Mouse (Mus musculus) MEL (cell line): Measurements from ENCODE around the gene Pdia6. TPM values are rescaled to one million over a fixed set of nuclear protein-coding genes. Genes with fewer than 3 reads are reported as not detected.

Experiments
- DNase-seq: peaks from one replicate; pipeline ENCODE4 v3.0.0; 2011; ENCODE audit warnings: low read depth, low spot score
- H3K27ac ChIP-seq: 2 replicates; pipeline ENCODE4 v1.5.1; 2012; ENCODE audit warnings: low read depth, mild to moderate bottlenecking, control low read depth, low read length, moderate library complexity; ENCODE audit not compliant: control insufficient read depth
- H3K27me3 ChIP-seq, 2 experiments: fragments of 150-350 bp in 1 of 2; sonication (generic) in 1 of 2; 2 replicates each; pipeline ENCODE4 v1.6.1; 2012; ENCODE audit warnings: low read length in 2 of 2, mild to moderate bottlenecking in 2 of 2, improper control_type of control experiment in 1 of 2, moderate library complexity in 1 of 2; ENCODE audit not compliant: insufficient read depth in 2 of 2, control insufficient read depth in 1 of 2
- H3K36me3 ChIP-seq, 2 experiments: 2 replicates each; pipeline ENCODE4 v1.6.1; 2012 to 2014; ENCODE audit warnings: low read length in 2 of 2, improper control_type of control experiment in 1 of 2, inconsistent platforms in 1 of 2, mild to moderate bottlenecking in 1 of 2; ENCODE audit not compliant: insufficient read depth in 2 of 2, control insufficient read depth in 1 of 2
- H3K4me1 ChIP-seq, 2 experiments: fragments of 150-350 bp in 1 of 2; sonication (generic) in 1 of 2; 2 replicates each; pipeline ENCODE4 v1.6.1; 2012; ENCODE audit warnings: low read length in 2 of 2, improper control_type of control experiment in 1 of 2, mild to moderate bottlenecking in 1 of 2; ENCODE audit not compliant: insufficient read depth in 2 of 2, control insufficient read depth in 1 of 2
- H3K4me3 ChIP-seq, 2 experiments: fragments of 150-350 bp in 1 of 2; sonication (generic) in 1 of 2; 2 replicates each; pipeline ENCODE4 v1.5.1; 2012; ENCODE audit warnings: low read depth in 2 of 2, low read length in 2 of 2, mild to moderate bottlenecking in 2 of 2, moderate library complexity in 2 of 2, control low read depth in 1 of 2, improper control_type of control experiment in 1 of 2; ENCODE audit not compliant: control insufficient read depth in 1 of 2, insufficient read depth in 1 of 2
- H3K79me2 ChIP-seq: 2 replicates; pipeline ENCODE4 v1.6.1; 2012; ENCODE audit warnings: mild to moderate bottlenecking, low read length, moderate library complexity; ENCODE audit not compliant: control insufficient read depth, poor library complexity, insufficient read depth
- H3K9ac ChIP-seq: 2 replicates; pipeline ENCODE4 v1.6.1; 2012; ENCODE audit warnings: low read depth, mild to moderate bottlenecking, control low read depth, low read length, moderate library complexity; ENCODE audit not compliant: control insufficient read depth, poor library complexity, severe bottlenecking
- H3K9me3 ChIP-seq: fragments of 150-350 bp; sonication (generic); replicated peaks from 2 replicates; pipeline ENCODE4 v1.6.1; 2012; ENCODE audit warnings: mild to moderate bottlenecking, low read length, improper control_type of control experiment, moderate library complexity; ENCODE audit not compliant: insufficient read depth
- CHD1 ChIP-seq: IDR thresholded peaks from 2 replicates; pipeline ENCODE4 v1.6.1; 2012; ENCODE audit warnings: low read depth, mild to moderate bottlenecking, inconsistent platforms, low read length, improper control_type of control experiment
- CTCF ChIP-seq, 3 experiments: IDR thresholded peaks in 2 of 3; conservative IDR thresholded peaks in 1 of 3; 2 replicates each; pipeline ENCODE4 v1.5.1; 2011 to 2012; ENCODE audit warnings: low read length in 3 of 3, low read depth in 2 of 3, mild to moderate bottlenecking in 2 of 3, improper control_type of control experiment in 1 of 3, inconsistent platforms in 1 of 3, mixed read lengths in 1 of 3, moderate library complexity in 1 of 3; ENCODE audit not compliant: control insufficient read depth in 1 of 3, insufficient read depth in 1 of 3, poor library complexity in 1 of 3, severe bottlenecking in 1 of 3
- E2F4 ChIP-seq: IDR thresholded peaks from 2 replicates; pipeline ENCODE4 v1.6.1; 2011; ENCODE audit warnings: low read depth, low read length, improper control_type of control experiment, borderline replicate concordance
- ETS1 ChIP-seq: IDR thresholded peaks from 2 replicates; pipeline ENCODE4 v1.6.1; 2012; ENCODE audit warnings: low read depth, mild to moderate bottlenecking, inconsistent platforms, low read length, improper control_type of control experiment, moderate library complexity
- HCFC1 ChIP-seq: IDR thresholded peaks from 2 replicates; pipeline ENCODE4 v1.6.1; 2012; ENCODE audit warnings: low read depth, mild to moderate bottlenecking, inconsistent platforms, low read length, improper control_type of control experiment, moderate library complexity
- MAX ChIP-seq: IDR thresholded peaks from 2 replicates; pipeline ENCODE4 v1.6.1; 2011; ENCODE audit warnings: low read length, improper control_type of control experiment
- MEF2A ChIP-seq: IDR thresholded peaks from 2 replicates; pipeline ENCODE4 v1.6.1; 2014; ENCODE audit warnings: low read depth, mild to moderate bottlenecking, inconsistent platforms, low read length, improper control_type of control experiment; ENCODE audit not compliant: poor library complexity, insufficient replicate concordance, severe bottlenecking; ENCODE audit errors: extremely low read depth
- MXI1 ChIP-seq: IDR thresholded peaks from 2 replicates; pipeline ENCODE4 v1.6.1; 2011; ENCODE audit warnings: mild to moderate bottlenecking, low read depth, low read length, improper control_type of control experiment
- MYC ChIP-seq: IDR thresholded peaks from 2 replicates; pipeline ENCODE4 v1.6.1; 2011; ENCODE audit warnings: low read depth, mild to moderate bottlenecking, low read length, improper control_type of control experiment, moderate library complexity
- POLR2AphosphoS2 ChIP-seq: IDR thresholded peaks from 2 replicates; pipeline ENCODE4 v1.6.1; 2011; ENCODE audit warnings: low read length, improper control_type of control experiment
- RAD21 ChIP-seq: IDR thresholded peaks from 2 replicates; pipeline ENCODE4 v1.6.1; 2011; ENCODE audit warnings: mild to moderate bottlenecking, low read depth, low read length, improper control_type of control experiment
- RCOR1 ChIP-seq: IDR thresholded peaks from 2 replicates; pipeline ENCODE4 v1.6.1; 2012; ENCODE audit warnings: low read depth, mild to moderate bottlenecking, inconsistent platforms, low read length, improper control_type of control experiment
- SIN3A ChIP-seq: IDR thresholded peaks from 2 replicates; pipeline ENCODE4 v1.6.1; 2012; ENCODE audit warnings: low read length, improper control_type of control experiment, inconsistent platforms
- SMC3 ChIP-seq: IDR thresholded peaks from 2 replicates; pipeline ENCODE4 v1.6.1; 2011; ENCODE audit warnings: low read depth, low read length, improper control_type of control experiment
- TBP ChIP-seq: IDR thresholded peaks from 2 replicates; pipeline ENCODE4 v1.8.0; 2011; ENCODE audit warnings: low read depth, low read length, improper control_type of control experiment
- USF1 ChIP-seq: IDR thresholded peaks from 2 replicates; pipeline ENCODE4 v1.6.1; 2014; ENCODE audit warnings: low read depth, mild to moderate bottlenecking, inconsistent platforms, low read length, improper control_type of control experiment, moderate library complexity
- ZKSCAN1 ChIP-seq: IDR thresholded peaks from 2 replicates; pipeline ENCODE4 v1.6.1; 2012; ENCODE audit warnings: low read depth, mild to moderate bottlenecking, inconsistent platforms, low read length, improper control_type of control experiment, moderate library complexity
- ZMIZ1 ChIP-seq: IDR thresholded peaks from 2 replicates; pipeline ENCODE4 v1.6.1; 2012; ENCODE audit warnings: low read depth, mild to moderate bottlenecking, inconsistent platforms, low read length, improper control_type of control experiment, moderate library complexity
- polyA plus RNA-seq, 2 experiments: library from polyadenylated mRNA; stranded (reverse) in 1 of 2; unstranded in 1 of 2; fragments of >175 nt in 1 of 2; fragments of >200 nt in 1 of 2; gene quantifications; 2 replicates each; pipeline versions ENCODE4 v1.2.1 to v1.2.4; 2012; ENCODE audit warnings: low replicate concordance in 2 of 2, low read depth in 1 of 2; ENCODE audit not compliant: insufficient read length in 2 of 2, insufficient read depth in 1 of 2, missing spikeins in 1 of 2
- total RNA-seq: library from RNA; depleted of rRNA; stranded (reverse); fragments of 300-350 nt; gene quantifications from 2 replicates; pipeline ENCODE4 v1.2.3, GENCODE M21; 2012

The Pdia6 gene
- total and polyA plus RNA-seq, 3 experiments: 321 to 373 TPM; not detected in 1

GRCm38 (mm10) chr12:17242041-17242440 is 24.3 kb upstream of the Pdia6 start:
- Histone ChIP-seq H3K27me3 (peaks cover 0 to 2% of the 10 kb centered on the region in 2 experiments; a peak in 1 of 4 replicates), H3K79me2 (no peaks in the 10 kb centered on the region), H3K36me3 (no peaks in the 10 kb centered on the region), H3K4me1 (peaks cover 0 to 4% of the 10 kb centered on the region in 2 experiments; a peak in 1 of 4 replicates), H3K9me3 (no peaks in the 10 kb centered on the region), H3K4me3 (no peak overlapping the region), H3K27ac (no peak overlapping the region), H3K9ac (no peak overlapping the region)
- no peak for TF ChIP-seq ZMIZ1
- no peak for DNase-seq

GRCm38 (mm10) chr12:17250962-17251361 is 15.4 kb upstream of the Pdia6 start:
- no peak for DNase-seq
- H3K79me2 ChIP-seq: no peaks in the 10 kb centered on the region
- no peak for TF ChIP-seq MXI1
- TF ChIP-seq USF1: peak; percentile 64
- TF ChIP-seq, all 39 proteins: peak for 1
- Histone ChIP-seq H3K27me3 (peaks cover 2 to 4% of the 10 kb centered on the region in 2 experiments), H3K4me1 (peaks cover 0 to 10% of the 10 kb centered on the region in 2 experiments; a peak in 2 of 4 replicates), H3K36me3 (peaks cover 0 to 2% of the 10 kb centered on the region in 2 experiments; a peak in 2 of 4 replicates), H3K9ac (no peak overlapping the region), H3K9me3 (no peaks in the 10 kb centered on the region), H3K27ac (no peak overlapping the region), H3K4me3 (no peak overlapping the region)

- peaks cover 0 to 5% of the 10 kb centered on the region in 2 experiments; a peak in 2 of 4 replicates for H3K36me3 ChIP-seq
- H3K4me3 ChIP-seq: peak overlapping the region; percentile 31 to 44; a peak in 2 of 4 replicates
- DNase-seq: peak; percentile 76
- TF ChIP-seq MEF2A (no peak), CTCF (IDR thresholded peaks at IDR 0.05 in 2 of 3, conservative IDR thresholded peaks at IDR 0.05 in 1 of 3; ENCODE audit: control insufficient read depth in 1 of 3, insufficient read depth in 1 of 3, low read depth in 2 of 3, low read length in 3 of 3, poor library complexity in 1 of 3, severe bottlenecking in 1 of 3) (peak; percentile 61 to 91 (median 69)), SMC3 (peak; percentile 28)
- no peak overlapping the region for H3K27ac ChIP-seq
- H3K27me3 ChIP-seq: peaks cover 2 to 4% of the 10 kb centered on the region in 2 experiments
- H3K9ac ChIP-seq: no peak overlapping the region; the same call in 1 of the 2 replicates
- no peaks in the 10 kb centered on the region for H3K79me2 ChIP-seq
- no peaks in the 10 kb centered on the region for H3K9me3 ChIP-seq
- peaks cover 0 to 17% of the 10 kb centered on the region in 2 experiments; a peak in 2 of 4 replicates for H3K4me1 ChIP-seq
These were observed 13.3 kb upstream of the Pdia6 start for GRCm38 (mm10) chr12:17253069-17253468.

- no peaks in the 10 kb centered on the region for H3K79me2 ChIP-seq
- peaks cover 1 to 3% of the 10 kb centered on the region in 2 experiments; a peak in 3 of 4 replicates for H3K27me3 ChIP-seq
- peak; percentile 72 for DNase-seq
- peak overlapping the region in 1 of 2 experiments; percentile 33; a peak in 1 of 4 replicates for H3K4me3 ChIP-seq
- no peaks in the 10 kb centered on the region for H3K9me3 ChIP-seq
- H3K27ac ChIP-seq: peak overlapping the region; percentile 15; the same call in 1 of the 2 replicates
- H3K9ac ChIP-seq: peak overlapping the region; percentile 36
- peaks cover 0 to 17% of the 10 kb centered on the region in 2 experiments; a peak in 2 of 4 replicates for H3K4me1 ChIP-seq
- peaks cover 0 to 5% of the 10 kb centered on the region in 2 experiments; a peak in 2 of 4 replicates for H3K36me3 ChIP-seq
- TF ChIP-seq MEF2A (no peak), ZKSCAN1 (no peak), MAX (no peak), E2F4 (no peak), HCFC1 (no peak), SMC3 (peak; percentile 43), ETS1 (no peak), POLR2AphosphoS2 (no peak), RAD21 (peak; percentile 8), TBP (no peak), CTCF (IDR thresholded peaks at IDR 0.05 in 2 of 3, conservative IDR thresholded peaks at IDR 0.05 in 1 of 3; ENCODE audit: control insufficient read depth in 1 of 3, insufficient read depth in 1 of 3, low read depth in 2 of 3, low read length in 3 of 3, poor library complexity in 1 of 3, severe bottlenecking in 1 of 3) (peak; percentile 37 to 53 (median 42); a peak in 5 of 6 replicates), MYC (no peak), RCOR1 (no peak), CHD1 (no peak), SIN3A (no peak)
These were observed 10.7 kb upstream of the Pdia6 start for GRCm38 (mm10) chr12:17255602-17256001.
